Mouse (Mus musculus): ENCODE results near the gene Slc7a10. TPM values are rescaled to one million over a fixed set of nuclear protein-coding genes. Genes with fewer than 3 reads are reported as not detected.
"Not testable (repeated sequence)": the region's sequence is repeated elsewhere in the genome, so short reads cannot be mapped to it uniquely, and the experiment has no call there.

Slc7a10 gene
- polyA plus RNA-seq, 1 experiment from 2014 or later = 1.7 TPM

DNA sequence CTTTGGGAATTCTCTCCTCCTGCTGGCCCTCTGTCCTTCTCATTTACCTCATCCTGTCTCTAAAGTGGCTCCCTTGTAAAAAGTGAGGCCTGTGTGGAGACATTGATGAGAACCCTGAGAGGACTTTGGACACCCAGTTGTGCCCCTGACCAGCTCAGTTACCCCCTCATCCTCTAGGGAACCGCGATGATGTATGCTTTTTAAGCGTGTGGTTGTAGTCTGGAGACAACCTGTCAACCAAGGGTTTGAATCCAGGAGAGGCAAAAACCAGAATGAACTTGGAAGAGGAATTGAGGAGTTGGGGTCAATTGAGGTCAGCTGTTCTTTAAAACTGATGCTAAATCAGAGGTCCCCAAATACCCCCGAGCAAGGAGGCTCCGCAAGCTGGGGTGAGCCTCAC is 29.5 kb downstream of the Slc7a10 start:
- Histone ChIP-seq H3K9me3 (no peaks in the 10 kb centered on the region), H3K4me2 (replicated peaks) (peak overlapping the region; percentile 67), H3K4me3 (peak overlapping the region; percentile 62), H3K27me3 (peaks cover 3% of the 10 kb centered on the region; the same call in 1 of the 2 replicates), H3K27ac (no peak overlapping the region), H3K9ac (0 out of 2 replicates have a peak overlapping the region, but pooled peaks have one; percentile 75), H3K4me1 (peaks cover 15% of the 10 kb centered on the region), H3K36me3 (peaks cover 14% of the 10 kb centered on the region)
- ATAC-seq (ENCODE audit: insufficient number of reproducible peaks, insufficient read depth, low FRiP score, low TSS enrichment) = no peak
- 44% methylated on average over 5 of the region's 5 CpGs for WGBS

- no peak overlapping the region for H3K27ac ChIP-seq
- H3K9ac ChIP-seq = no peak overlapping the region
- no peaks in the 10 kb centered on the region for H3K4me1 ChIP-seq
- H3K4me2 ChIP-seq (replicated peaks) = no peak overlapping the region
- no peaks in the 10 kb centered on the region for H3K9me3 ChIP-seq
- H3K36me3 ChIP-seq = no peaks in the 10 kb centered on the region
- no peak overlapping the region for H3K4me3 ChIP-seq
- 70% methylated on average over 9 of the region's 9 CpGs for WGBS
- ATAC-seq (ENCODE audit: insufficient number of reproducible peaks, insufficient read depth, low FRiP score, low TSS enrichment) = no peak
- H3K27me3 ChIP-seq = peaks cover 3% of the 10 kb centered on the region; the same call in 1 of the 2 replicates
Measured at GRCm38 (mm10) chr7:35220694-35221365, 34.6 kb downstream of the Slc7a10 start.

DNA sequence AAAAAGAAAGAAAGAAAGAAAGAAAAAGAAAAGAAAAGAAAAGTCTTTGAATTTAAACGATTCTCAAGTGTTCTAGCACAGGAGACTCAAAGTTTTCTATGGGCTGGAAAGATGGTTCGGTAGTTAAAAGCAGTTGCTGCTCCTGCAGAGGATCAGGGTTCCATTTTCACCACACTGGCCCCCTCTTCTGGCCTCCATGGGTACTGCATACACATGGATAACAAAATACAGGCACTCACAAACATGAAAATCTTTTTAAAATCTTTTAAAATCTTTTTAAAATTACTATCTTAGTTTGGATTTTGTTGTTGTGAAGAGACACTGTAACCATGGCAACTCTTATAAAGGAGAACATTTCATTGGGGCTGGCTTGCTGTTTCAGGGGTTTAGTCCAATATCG is 44.1 kb downstream of the Slc7a10 start:
- H3K9me3 ChIP-seq = no peaks in the 10 kb centered on the region
- no peak overlapping the region for H3K4me3 ChIP-seq
- 77% methylated on average over 3 of the region's 3 CpGs for WGBS

DNA sequence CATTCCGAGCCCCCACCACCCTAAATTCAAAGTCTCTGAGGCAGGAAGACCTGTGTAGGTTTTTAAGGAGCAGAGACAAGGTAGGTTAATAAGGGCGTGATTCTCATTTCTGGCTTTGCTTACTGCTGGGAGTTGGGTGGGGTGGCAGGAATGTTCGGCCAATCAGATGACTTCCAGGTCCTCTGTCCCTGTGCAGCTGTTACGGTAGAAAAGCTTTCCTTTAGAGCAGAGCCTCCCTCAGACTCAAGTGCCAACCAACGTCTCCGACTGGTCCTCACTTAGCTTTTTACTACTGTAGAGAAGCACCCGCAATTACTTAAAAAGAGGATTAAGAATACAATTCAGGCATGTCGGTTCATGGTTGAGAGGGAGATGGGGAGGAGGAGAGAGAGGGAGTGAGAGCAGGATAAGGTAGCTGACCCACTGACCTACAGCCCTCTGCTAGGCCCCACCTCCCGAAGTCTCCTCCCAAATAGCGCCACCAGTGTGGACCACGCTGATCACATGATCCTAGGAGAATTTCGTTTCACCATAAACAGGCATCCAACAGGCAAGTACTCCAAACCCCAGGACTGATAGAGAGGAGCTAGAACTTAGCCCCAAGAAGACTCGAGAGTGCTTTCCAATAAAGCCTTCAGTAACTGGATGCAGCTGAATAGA is 46.7 kb downstream of the Slc7a10 start:
- 26% methylated on average over 13 of the region's 13 CpGs for WGBS
- no peaks in the 10 kb centered on the region for H3K4me1 ChIP-seq
- H3K27me3 ChIP-seq = no peaks in the 10 kb centered on the region
- H3K4me3 ChIP-seq = no peak overlapping the region
- no peak overlapping the region for H3K4me2 ChIP-seq (replicated peaks)
- no peaks in the 10 kb centered on the region for H3K36me3 ChIP-seq
- H3K9ac ChIP-seq = no peak overlapping the region
- H3K9me3 ChIP-seq = no peaks in the 10 kb centered on the region
- no peak for ATAC-seq (ENCODE audit: insufficient number of reproducible peaks, insufficient read depth, low FRiP score, low TSS enrichment)
- no peak overlapping the region for H3K27ac ChIP-seq

More for the DNA sequence above, 44.1 kb downstream of the Slc7a10 start:
- H3K4me2 ChIP-seq (replicated peaks) = no peak overlapping the region
- H3K27ac ChIP-seq = no peak overlapping the region
- no peak for ATAC-seq (ENCODE audit: insufficient number of reproducible peaks, insufficient read depth, low FRiP score, low TSS enrichment)
- H3K4me1 ChIP-seq = no peaks in the 10 kb centered on the region
- no peaks in the 10 kb centered on the region for H3K27me3 ChIP-seq
- no peaks in the 10 kb centered on the region for H3K36me3 ChIP-seq
- no peak overlapping the region for H3K9ac ChIP-seq

GRCm38 (mm10) chr7:35233861-35234260 is 47.7 kb downstream of the Slc7a10 start:
- H3K27ac ChIP-seq = peak overlapping the region; percentile 91
- peak overlapping the region; percentile 45 for H3K9ac ChIP-seq
- 41% methylated on average over 12 of the region's 12 CpGs for WGBS
- no peaks in the 10 kb centered on the region for H3K4me1 ChIP-seq
- H3K36me3 ChIP-seq = no peaks in the 10 kb centered on the region
- H3K9me3 ChIP-seq = no peaks in the 10 kb centered on the region
- H3K4me2 ChIP-seq (replicated peaks) = peak overlapping the region; percentile 45
- H3K27me3 ChIP-seq = no peaks in the 10 kb centered on the region
- ATAC-seq (ENCODE audit: insufficient number of reproducible peaks, insufficient read depth, low FRiP score, low TSS enrichment) = no peak
- H3K4me3 ChIP-seq = peak overlapping the region; percentile 54

- under 1% methylated on average over 45 of the region's 45 CpGs for WGBS
- no peaks in the 10 kb centered on the region for H3K4me1 ChIP-seq
- peak overlapping the region; percentile 91 for H3K27ac ChIP-seq
- no peaks in the 10 kb centered on the region for H3K9me3 ChIP-seq
- H3K27me3 ChIP-seq = no peaks in the 10 kb centered on the region
- H3K4me2 ChIP-seq (replicated peaks) = peak overlapping the region; percentile 52
- no peaks in the 10 kb centered on the region for H3K36me3 ChIP-seq
- peak; percentile 88 for ATAC-seq (ENCODE audit: insufficient number of reproducible peaks, insufficient read depth, low FRiP score, low TSS enrichment)
- peak overlapping the region; percentile 45 for H3K9ac ChIP-seq
- peak overlapping the region; percentile 54 for H3K4me3 ChIP-seq
Measured at GRCm38 (mm10) chr7:35234361-35235245, 48.4 kb downstream of the Slc7a10 start.

- H3K9ac ChIP-seq = peak overlapping the region; percentile 30; the same call in 1 of the 2 replicates
- whole genome bisulfite sequencing = 20% methylated on average over 9 of the region's 9 CpGs
- H3K27ac ChIP-seq = peak overlapping the region; percentile 88
- H3K4me1 ChIP-seq = no peaks in the 10 kb centered on the region
- no peaks in the 10 kb centered on the region for H3K9me3 ChIP-seq
- H3K4me3 ChIP-seq = peak overlapping the region; percentile 54
- H3K36me3 ChIP-seq = no peaks in the 10 kb centered on the region
- ATAC-seq (ENCODE audit: insufficient number of reproducible peaks, insufficient read depth, low FRiP score, low TSS enrichment) = no peak
- peak overlapping the region; percentile 52 for H3K4me2 ChIP-seq (replicated peaks)
- H3K27me3 ChIP-seq = no peaks in the 10 kb centered on the region
Measured at GRCm38 (mm10) chr7:35235308-35235707, 49.1 kb downstream of the Slc7a10 start.

GRCm38 (mm10) chr7:35237935-35238334 is 51.8 kb downstream of the Slc7a10 start:
- not testable (repeated sequence) for ATAC-seq (ENCODE audit: insufficient number of reproducible peaks, insufficient read depth, low FRiP score, low TSS enrichment)
- 63% methylated on average over 3 of the region's 3 CpGs for WGBS

More at GRCm38 (mm10) chr7:35237935-35238334, 51.8 kb downstream of the Slc7a10 start:
- H3K9me3 ChIP-seq; H3K4me1 ChIP-seq; H3K4me2 ChIP-seq (replicated peaks); H3K27me3 ChIP-seq; H3K4me3 ChIP-seq; H3K27ac ChIP-seq; H3K9ac ChIP-seq; H3K36me3 ChIP-seq: not testable (repeated sequence)

Other genes with a start within 250 kb of the Slc7a10 start
- 49.9 and 55.8 TPM in 2 replicates for gene Cebpg, start 129.8 kb upstream of the Slc7a10 start, polyA plus RNA-seq (2016; fragmentation: Nextera tagmentation; extraction: Ambion mirVana)
- gene Cebpa, start 67.1 kb upstream of the Slc7a10 start, polyA plus RNA-seq (2016; fragmentation: Nextera tagmentation; extraction: Ambion mirVana) = 2.4 and 3.0 TPM in 2 replicates
- 10.5 and 11.9 TPM in 2 replicates for gene Lrp3, start 29.1 kb downstream of the Slc7a10 start, polyA plus RNA-seq (2016; fragmentation: Nextera tagmentation; extraction: Ambion mirVana)
- gene Gpatch1, start 132.1 kb downstream of the Slc7a10 start, polyA plus RNA-seq (2016; fragmentation: Nextera tagmentation; extraction: Ambion mirVana) = 19.6 and 20.0 TPM in 2 replicates
- 4.1 and 4.9 TPM in 2 replicates for gene Rhpn2, start 147.8 kb downstream of the Slc7a10 start, polyA plus RNA-seq (2016; fragmentation: Nextera tagmentation; extraction: Ambion mirVana)
- gene Faap24, start 210.5 kb downstream of the Slc7a10 start, polyA plus RNA-seq (2016; fragmentation: Nextera tagmentation; extraction: Ambion mirVana) = 14.0 and 15.4 TPM in 2 replicates
- gene Cep89, start 210.7 kb downstream of the Slc7a10 start, polyA plus RNA-seq (2016; fragmentation: Nextera tagmentation; extraction: Ambion mirVana) = 56.0 and 58.3 TPM in 2 replicates

All from embryonic facial prominence, embryonic 12.5 days (tissue).